Mouse (Mus musculus) myocyte (in vitro differentiated cells): ENCODE measurements around the gene Plekha5. TPM values are rescaled to one million over a fixed set of nuclear protein-coding genes. Genes with fewer than 3 reads are reported as not detected.
"Not testable (repeated sequence)": the region's sequence is repeated elsewhere in the genome, so short reads cannot be mapped to it uniquely, and the experiment has no call there.

Experiments used
- H3K27me3 ChIP-seq: one replicate; pipeline ENCODE4 v1.6.1; 2011; ENCODE audit not compliant: control insufficient read depth, insufficient read depth, insufficient read length
- H3K36me3 ChIP-seq: one replicate; pipeline ENCODE4 v1.6.1; 2011; ENCODE audit not compliant: control insufficient read depth, insufficient read depth
- H3K4me2 ChIP-seq: one replicate; pipeline ENCODE4 v1.6.1; 2011; ENCODE audit warnings: low read depth, control low read depth
- H3K4me3 ChIP-seq: one replicate; pipeline ENCODE4 v1.5.1; 2011; ENCODE audit warnings: mild to moderate bottlenecking, control low read depth, moderate library complexity
- H3K79me2 ChIP-seq: one replicate; pipeline ENCODE4 v1.6.1; 2011; ENCODE audit not compliant: control insufficient read depth, insufficient read depth
- H3ac ChIP-seq: one replicate; pipeline ENCODE4 v1.6.1; 2011; ENCODE audit not compliant: control insufficient read depth, insufficient read length
- CEBPB ChIP-seq: IDR thresholded peaks from 2 replicates; pipeline ENCODE4 v1.6.1; 2011; ENCODE audit warnings: mild to moderate bottlenecking, moderate library complexity; ENCODE audit not compliant: poor library complexity, insufficient read depth, severe bottlenecking
- E2F4 ChIP-seq: IDR thresholded peaks from one replicate; pipeline ENCODE4 v1.6.1; 2011; ENCODE audit warnings: mild to moderate bottlenecking, control low read depth, moderate library complexity; ENCODE audit not compliant: insufficient read depth
- MAX ChIP-seq: IDR thresholded peaks from one replicate; pipeline ENCODE4 v1.6.1; 2011; ENCODE audit warnings: low read depth, mild to moderate bottlenecking, control low read depth
- MYOD1 ChIP-seq, 3 experiments: IDR thresholded peaks; one replicate each; pipeline ENCODE4 v1.6.1; 2011; ENCODE audit warnings: control low read depth in 2 of 3, low read depth in 2 of 3, mild to moderate bottlenecking in 2 of 3, moderate library complexity in 1 of 3; ENCODE audit not compliant: insufficient read length in 2 of 3, control insufficient read depth in 1 of 3
- MYOG ChIP-seq, 3 experiments: IDR thresholded peaks; one replicate each; pipeline ENCODE4 v1.6.1; 2011; ENCODE audit warnings: control low read depth in 2 of 3, low read depth in 2 of 3, mild to moderate bottlenecking in 2 of 3; ENCODE audit not compliant: insufficient read length in 2 of 3, control insufficient read depth in 1 of 3, insufficient read depth in 1 of 3
- POLR2A ChIP-seq: IDR thresholded peaks from one replicate; pipeline ENCODE4 v1.6.1; 2011; ENCODE audit warnings: low read depth, mild to moderate bottlenecking, control low read depth, moderate library complexity; ENCODE audit not compliant: insufficient read length
- POLR2AphosphoS2 ChIP-seq: IDR thresholded peaks from one replicate; pipeline ENCODE4 v1.6.1; 2011; ENCODE audit warnings: low read depth, control low read depth; ENCODE audit not compliant: insufficient read length
- REST ChIP-seq: IDR thresholded peaks from one replicate; pipeline ENCODE4 v1.6.1; 2011; ENCODE audit warnings: mild to moderate bottlenecking, control low read depth, moderate library complexity; ENCODE audit not compliant: insufficient read depth, insufficient read length
- SRF ChIP-seq: IDR thresholded peaks from one replicate; pipeline ENCODE4 v1.6.1; 2011; ENCODE audit warnings: low read depth; ENCODE audit not compliant: control insufficient read depth, insufficient read length
- TCF12 ChIP-seq: IDR thresholded peaks from one replicate; pipeline ENCODE4 v1.6.1; 2011; ENCODE audit warnings: mild to moderate bottlenecking, control low read depth; ENCODE audit not compliant: poor library complexity, insufficient read depth, severe bottlenecking
- TCF3 ChIP-seq: IDR thresholded peaks from one replicate; pipeline ENCODE4 v1.6.1; 2011; ENCODE audit warnings: low read depth, control low read depth; ENCODE audit not compliant: insufficient read length
- USF1 ChIP-seq: IDR thresholded peaks from one replicate; pipeline ENCODE4 v1.6.1; 2011; ENCODE audit warnings: low read depth, mild to moderate bottlenecking, control low read depth, moderate library complexity
- polyA plus RNA-seq: library from polyadenylated mRNA; unstranded; fragments of >200 nt; fragmentation: generic; extraction: Trizol; gene quantifications from one replicate; pipeline ENCODE4 v1.2.1, GENCODE M21; 2012; ENCODE audit warnings: missing spikeins

Plekha5 gene
- polyA plus RNA-seq, 1 experiment, result 12.2 TPM

DNA sequence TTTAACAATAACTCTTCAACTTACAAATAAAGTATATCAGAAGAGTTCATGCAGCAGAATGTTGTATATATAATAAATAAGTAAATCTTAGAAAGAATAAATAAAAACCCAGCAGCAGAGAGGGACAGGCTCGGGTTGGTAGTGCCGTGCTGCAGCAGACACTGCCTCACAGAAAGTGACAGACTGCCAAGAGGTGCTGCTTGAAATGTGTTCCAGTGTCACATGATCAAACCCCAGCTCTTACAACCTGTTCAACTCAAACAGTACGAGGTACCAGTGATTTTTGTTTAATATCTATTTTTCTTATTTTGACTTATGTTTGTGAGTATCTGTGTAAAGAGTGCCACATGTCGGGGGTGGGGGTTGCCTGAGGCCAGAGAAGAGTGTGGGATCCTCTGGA is 75.1 kb downstream of the Plekha5 start:
- no peaks in the 10 kb centered on the region for H3K36me3 ChIP-seq
- no peak overlapping the region for H3K4me2 ChIP-seq
- H3K79me2 ChIP-seq, result no peaks in the 10 kb centered on the region
- no peaks in the 10 kb centered on the region for H3K27me3 ChIP-seq
- H3K4me3 ChIP-seq, result no peak overlapping the region
- H3ac ChIP-seq, result no peak overlapping the region
- TF ChIP-seq POLR2A (no peak), USF1 (no peak), MAX (no peak), SRF (no peak), POLR2AphosphoS2 (no peak), TCF12 (no peak), MYOG (IDR thresholded peaks at IDR 0.05; ENCODE audit: control insufficient read depth in 1 of 3, insufficient read depth in 1 of 3, insufficient read length in 2 of 3, low read depth in 2 of 3) (no peak), TCF3 (no peak), CEBPB (no peak), REST (no peak)

DNA sequence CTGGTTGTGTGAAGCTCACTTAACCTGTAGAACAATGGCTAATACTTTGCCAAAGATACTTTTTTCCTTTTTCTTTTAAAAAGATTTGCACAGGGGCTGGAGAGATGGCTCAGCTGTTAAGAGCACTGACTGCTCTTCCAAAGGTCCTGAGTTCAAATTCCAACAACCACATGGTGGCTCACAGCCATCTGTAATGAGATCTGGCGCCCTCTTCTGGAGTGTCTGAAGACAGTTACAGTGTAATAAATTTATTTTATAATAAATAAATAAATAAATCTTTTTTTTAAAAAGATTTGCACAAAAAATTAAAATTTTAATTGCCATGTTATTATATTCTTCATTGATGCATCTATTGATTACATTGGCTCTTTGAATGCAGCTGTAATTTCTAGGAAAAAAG is 77.0 kb downstream of the Plekha5 start:
- H3K27me3 ChIP-seq, H3K4me2 ChIP-seq, H3K4me3 ChIP-seq, H3K36me3 ChIP-seq, H3ac ChIP-seq, H3K79me2 ChIP-seq: not testable (repeated sequence)

DNA sequence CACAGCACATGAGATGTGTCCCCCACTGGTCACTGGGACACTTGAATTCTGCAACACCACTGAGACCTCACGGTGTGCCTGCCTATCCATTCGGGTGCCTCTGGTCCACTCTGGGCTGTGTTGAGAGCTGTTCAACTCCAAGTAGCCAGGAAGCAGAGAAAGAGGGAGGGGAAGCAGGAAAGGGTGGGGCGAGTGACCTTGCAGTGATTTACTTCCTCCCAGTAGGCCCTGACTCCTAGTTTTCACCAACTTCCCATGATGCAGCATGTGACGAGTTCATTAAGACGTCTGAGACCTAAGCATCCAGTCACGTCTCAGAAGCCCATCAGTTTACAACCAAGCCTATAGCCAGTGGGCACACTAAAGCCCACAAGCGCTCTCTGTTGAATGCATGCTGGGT is 78.0 kb downstream of the Plekha5 start:
- H3K79me2 ChIP-seq, result no peaks in the 10 kb centered on the region
- H3K27me3 ChIP-seq, result no peaks in the 10 kb centered on the region
- no peak overlapping the region for H3ac ChIP-seq
- H3K4me2 ChIP-seq, result no peak overlapping the region
- no peak for TF ChIP-seq MYOD1 (IDR thresholded peaks at IDR 0.05; ENCODE audit: control insufficient read depth in 1 of 3, insufficient read length in 2 of 3, low read depth in 2 of 3)
- no peak for TF ChIP-seq CEBPB
- TF ChIP-seq REST, result no peak
- no peak for TF ChIP-seq SRF
- no peak for TF ChIP-seq MYOG (IDR thresholded peaks at IDR 0.05; ENCODE audit: control insufficient read depth in 1 of 3, insufficient read depth in 1 of 3, insufficient read length in 2 of 3, low read depth in 2 of 3)
- TF ChIP-seq POLR2A, result no peak
- no peak for TF ChIP-seq USF1
- TF ChIP-seq TCF3, result no peak
- TF ChIP-seq TCF12, result no peak
- no peak for TF ChIP-seq MAX
- TF ChIP-seq E2F4, result no peak
- no peak for TF ChIP-seq POLR2AphosphoS2
- no peak overlapping the region for H3K4me3 ChIP-seq
- no peaks in the 10 kb centered on the region for H3K36me3 ChIP-seq

DNA sequence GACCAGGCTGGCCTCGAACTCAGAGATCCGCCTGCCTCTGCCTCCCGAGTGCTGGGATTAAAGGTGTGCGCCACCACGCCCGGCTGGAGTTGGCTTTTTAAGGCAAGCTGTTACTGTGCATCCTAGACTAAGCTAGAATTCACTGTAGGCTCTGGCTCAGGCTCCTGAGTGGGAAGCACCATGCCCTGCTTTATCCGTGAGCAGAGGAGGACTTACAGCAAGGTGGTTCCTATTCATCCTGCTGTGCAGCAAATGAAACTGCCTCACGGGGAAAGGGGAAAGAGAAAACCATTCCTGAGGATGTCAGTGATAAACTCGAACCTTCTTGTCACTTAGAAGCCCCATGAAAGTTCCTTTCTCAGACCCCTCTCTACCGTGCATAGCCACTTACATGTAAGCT is 80.9 kb downstream of the Plekha5 start:
- TF ChIP-seq POLR2AphosphoS2, result no peak
- no peak for TF ChIP-seq MYOD1 (IDR thresholded peaks at IDR 0.05; ENCODE audit: control insufficient read depth in 1 of 3, insufficient read length in 2 of 3, low read depth in 2 of 3)
- no peak for TF ChIP-seq SRF
- no peak for TF ChIP-seq MAX
- TF ChIP-seq REST, result no peak
- no peak for TF ChIP-seq E2F4
- TF ChIP-seq TCF12, result no peak
- TF ChIP-seq POLR2A, result no peak
- TF ChIP-seq TCF3, result no peak
- no peak for TF ChIP-seq USF1
- no peak for TF ChIP-seq MYOG (IDR thresholded peaks at IDR 0.05; ENCODE audit: control insufficient read depth in 1 of 3, insufficient read depth in 1 of 3, insufficient read length in 2 of 3, low read depth in 2 of 3)
- no peak for TF ChIP-seq CEBPB
- Histone ChIP-seq H3K4me2 (no peak overlapping the region), H3K27me3 (no peaks in the 10 kb centered on the region), H3ac (no peak overlapping the region), H3K4me3 (no peak overlapping the region), H3K36me3 (no peaks in the 10 kb centered on the region), H3K79me2 (peaks cover under 1% of the 10 kb centered on the region)

DNA sequence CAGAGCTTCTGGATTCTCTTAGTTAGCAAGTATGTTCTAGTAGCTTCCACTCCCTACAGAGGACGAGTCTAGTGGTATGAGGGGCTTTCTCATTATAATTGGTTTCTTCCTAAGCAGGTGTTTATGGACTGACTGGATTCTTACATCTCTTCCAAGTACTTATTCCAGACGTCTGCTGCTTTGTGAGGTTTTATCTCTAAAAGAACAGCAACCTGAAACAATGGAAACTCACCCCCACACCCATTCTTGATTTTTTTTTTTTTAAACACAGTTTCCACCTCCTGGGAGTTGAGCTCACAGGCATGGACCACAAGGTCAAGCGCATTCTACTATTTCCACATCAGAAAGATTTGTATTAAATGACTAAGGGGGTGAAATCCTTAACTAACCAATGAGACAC is 83.8 kb downstream of the Plekha5 start:
- no peaks in the 10 kb centered on the region for H3K36me3 ChIP-seq
- H3K4me2 ChIP-seq, result no peak overlapping the region
- TF ChIP-seq MAX (no peak), TCF12 (no peak), USF1 (no peak), SRF (no peak), POLR2AphosphoS2 (no peak)
- H3K4me3 ChIP-seq, result no peak overlapping the region
- H3K79me2 ChIP-seq, result peaks cover 7% of the 10 kb centered on the region
- H3ac ChIP-seq, result no peak overlapping the region
- no peaks in the 10 kb centered on the region for H3K27me3 ChIP-seq
